Mouse (Mus musculus) thymus, adult 2 months (tissue): Measurements from ENCODE around the gene Ckm.

Source experiments
- CTCF ChIP-seq: fragments of 200-500 bp; IDR thresholded peaks from 2 replicates; pipeline ENCODE4 v1.5.1; 2012; ENCODE audit warnings: mild to moderate bottlenecking, control low read depth, low read length, moderate library complexity, borderline replicate concordance; ENCODE audit not compliant: control insufficient read depth, poor library complexity, insufficient read depth; ENCODE audit errors: extremely low read depth
- POLR2A ChIP-seq: fragments of 200-500 bp; IDR thresholded peaks from 2 replicates; pipeline ENCODE4 v1.6.1; 2012; ENCODE audit warnings: mild to moderate bottlenecking, low read length, control low read depth, moderate library complexity; ENCODE audit not compliant: control insufficient read depth, poor library complexity, insufficient read depth; ENCODE audit errors: extremely low read depth

GRCm38 (mm10) chr7:19469404-19469803, 64.8 kb downstream of the Ckm start:
- no peak for TF ChIP-seq CTCF
- no peak for TF ChIP-seq POLR2A
